Mouse (Mus musculus): Measurements from ENCODE around the gene Praf2.
"Not testable (repeated sequence)": the region's sequence is repeated elsewhere in the genome, so short reads cannot be mapped to it uniquely, and the experiment has no call there.

The Praf2 gene

GRCm38 (mm10) chrX:7728215-7728921, at the start of gene Praf2:
Gene Praf2 (plus strand): TSS chrX:7728439.
- DNase-seq (ENCODE audit: low read depth, low spot score), result peak; percentile 96

DNA sequence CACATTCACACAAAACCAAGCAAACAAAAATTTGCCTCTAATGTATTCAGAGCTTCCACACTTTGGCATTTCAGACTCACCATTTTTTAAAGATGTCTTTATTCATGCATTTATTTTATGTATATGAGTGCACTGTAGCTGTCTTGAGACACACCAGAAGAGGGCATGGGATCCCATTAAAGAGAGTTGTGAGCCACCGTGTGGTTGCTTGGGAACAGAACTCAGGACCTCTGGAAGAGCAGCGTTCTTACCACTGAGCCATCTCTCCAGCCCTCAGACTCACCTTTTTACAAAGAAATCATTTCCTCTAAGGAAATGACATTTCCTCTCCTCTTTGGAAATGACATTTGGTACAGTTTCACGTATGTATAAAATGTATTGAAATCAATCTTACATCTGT, 49.3 kb upstream of the Praf2 start:
- no peak for DNase-seq (ENCODE audit: low read depth, low spot score)

DNA sequence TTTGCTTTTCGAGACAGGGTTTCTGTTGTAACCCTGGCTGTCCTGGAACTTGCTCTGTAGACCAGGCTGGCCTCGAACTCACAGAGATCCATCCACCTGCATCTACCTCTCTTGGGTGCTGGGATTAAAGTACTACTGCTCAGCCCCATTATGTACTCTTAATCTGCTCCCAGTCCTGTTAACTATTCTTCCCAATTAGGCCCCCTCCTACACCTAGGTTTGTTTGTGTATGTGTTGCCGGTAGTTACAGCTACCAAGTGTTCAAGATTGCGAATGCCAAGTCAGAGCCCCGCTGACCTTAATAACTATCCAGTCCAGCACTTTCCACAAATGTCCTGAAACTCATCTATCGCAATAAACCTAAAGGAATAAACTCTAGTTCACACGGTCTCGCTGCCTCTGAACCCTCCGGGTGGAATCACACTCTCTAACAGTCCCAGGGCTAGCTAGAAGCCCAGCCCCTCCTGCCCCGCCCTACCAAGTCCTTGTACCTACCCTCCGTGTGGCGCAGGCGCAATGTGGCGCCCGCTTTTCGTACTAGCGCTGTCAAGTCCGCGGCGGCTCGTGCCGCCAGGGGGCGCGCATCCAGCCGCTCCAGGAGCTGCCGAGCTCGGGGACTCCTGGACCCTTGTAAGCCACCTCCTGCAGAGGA, 48.7 kb upstream of the Praf2 start:
- DNase-seq (ENCODE audit: low read depth, low spot score), result peak; percentile 97

DNA sequence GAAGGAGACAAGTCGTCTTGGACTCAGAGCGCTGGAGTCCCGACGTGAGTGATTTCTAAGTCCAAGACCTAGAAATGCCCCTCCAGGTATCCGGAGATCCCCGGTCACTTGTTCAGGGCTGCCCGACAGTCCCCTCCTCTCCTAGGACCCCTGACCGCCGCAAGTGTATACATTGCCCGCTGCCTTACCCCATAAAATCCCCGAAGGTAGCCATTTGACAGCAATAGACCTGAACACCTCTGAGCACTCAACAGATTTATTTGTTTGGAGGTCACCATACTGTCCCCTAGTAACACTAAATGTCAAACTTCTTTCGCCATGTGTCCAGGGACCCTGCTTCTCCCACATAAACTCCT, 48.2 kb upstream of the Praf2 start:
- DNase-seq (ENCODE audit: low read depth, low spot score), result no peak

GRCm38 (mm10) chrX:7680864-7681263, 47.4 kb upstream of the Praf2 start, which contains the start of gene Magix:
Gene Magix (minus strand): TSS chrX:7681251.
- DNase-seq (ENCODE audit: low read depth, low spot score), result no peak

DNA sequence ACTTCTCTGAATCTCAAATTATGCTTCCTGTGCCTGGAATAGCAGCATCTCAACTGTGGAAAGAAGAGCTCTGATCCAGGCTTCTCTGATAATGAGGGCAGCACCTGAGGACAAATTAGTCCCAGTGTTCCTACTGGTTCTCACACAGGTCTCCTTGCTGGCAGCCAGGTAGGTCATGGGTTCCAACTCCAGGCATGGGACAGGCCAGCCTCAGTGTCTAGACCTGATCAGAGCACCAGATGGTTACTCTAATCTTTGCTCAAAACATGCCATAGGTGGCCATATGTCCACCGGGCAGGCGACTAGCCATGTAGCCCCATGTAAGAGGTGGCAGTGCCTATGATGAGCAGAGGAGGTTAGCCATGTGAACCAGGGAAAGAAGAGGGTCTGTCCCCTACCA, 39.9 kb upstream of the Praf2 start:
- no peak for DNase-seq (ENCODE audit: low read depth, low spot score)

- no peak for DNase-seq (ENCODE audit: low read depth, low spot score)
Measured at GRCm38 (mm10) chrX:7690486-7690885, 37.8 kb upstream of the Praf2 start.

DNA sequence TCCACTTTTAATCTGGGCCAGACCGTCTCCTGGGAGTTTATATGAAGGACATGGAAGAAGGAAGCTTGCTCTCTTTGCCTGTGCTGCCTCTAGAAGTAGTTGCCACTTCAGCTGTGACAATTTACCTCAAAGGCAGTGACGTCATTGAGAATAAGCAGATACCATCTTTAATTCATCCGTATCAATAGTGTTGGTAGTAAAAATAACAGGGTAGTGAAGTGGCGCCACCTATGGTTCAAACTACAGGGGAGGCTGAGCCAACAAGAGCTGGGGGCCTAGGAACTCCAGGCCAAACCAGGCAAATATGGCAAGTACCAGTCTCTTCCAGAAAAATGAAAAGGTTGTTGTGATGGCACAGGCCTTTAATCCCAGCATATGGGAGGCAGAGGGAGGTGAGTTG, 35.4 kb upstream of the Praf2 start:
- DNase-seq (ENCODE audit: low read depth, low spot score), result peak; percentile 63

DNA sequence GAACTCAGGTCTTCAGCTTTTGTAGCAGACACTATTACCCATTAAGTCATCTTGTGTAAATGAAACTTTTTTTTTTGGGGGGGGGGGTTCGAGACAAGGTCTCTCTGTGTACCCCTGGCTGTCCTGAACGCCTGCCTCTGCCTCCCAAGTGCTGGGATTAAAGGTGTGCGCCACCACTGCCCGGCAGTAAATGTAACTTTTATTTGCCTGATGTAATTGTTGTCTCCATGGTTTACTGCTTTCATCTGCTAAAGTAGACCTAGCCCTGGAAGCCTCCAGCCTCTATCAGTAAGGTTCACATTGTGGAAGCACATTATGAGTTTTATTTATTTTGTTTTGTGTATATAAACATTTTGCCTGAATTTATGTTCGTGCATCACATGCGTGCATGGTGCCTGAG, 31.7 kb upstream of the Praf2 start:
- DNase-seq (ENCODE audit: low read depth, low spot score), result no peak

GRCm38 (mm10) chrX:7696954-7697381, 31.3 kb upstream of the Praf2 start, which contains the start of gene Gpkow:
Gene Gpkow (plus strand): TSS chrX:7697131.
- peak; percentile 94 for DNase-seq (ENCODE audit: low read depth, low spot score)

- not testable (repeated sequence) for DNase-seq (ENCODE audit: low read depth, low spot score)
Measured at GRCm38 (mm10) chrX:7713764-7714134, 14.5 kb upstream of the Praf2 start.

DNA sequence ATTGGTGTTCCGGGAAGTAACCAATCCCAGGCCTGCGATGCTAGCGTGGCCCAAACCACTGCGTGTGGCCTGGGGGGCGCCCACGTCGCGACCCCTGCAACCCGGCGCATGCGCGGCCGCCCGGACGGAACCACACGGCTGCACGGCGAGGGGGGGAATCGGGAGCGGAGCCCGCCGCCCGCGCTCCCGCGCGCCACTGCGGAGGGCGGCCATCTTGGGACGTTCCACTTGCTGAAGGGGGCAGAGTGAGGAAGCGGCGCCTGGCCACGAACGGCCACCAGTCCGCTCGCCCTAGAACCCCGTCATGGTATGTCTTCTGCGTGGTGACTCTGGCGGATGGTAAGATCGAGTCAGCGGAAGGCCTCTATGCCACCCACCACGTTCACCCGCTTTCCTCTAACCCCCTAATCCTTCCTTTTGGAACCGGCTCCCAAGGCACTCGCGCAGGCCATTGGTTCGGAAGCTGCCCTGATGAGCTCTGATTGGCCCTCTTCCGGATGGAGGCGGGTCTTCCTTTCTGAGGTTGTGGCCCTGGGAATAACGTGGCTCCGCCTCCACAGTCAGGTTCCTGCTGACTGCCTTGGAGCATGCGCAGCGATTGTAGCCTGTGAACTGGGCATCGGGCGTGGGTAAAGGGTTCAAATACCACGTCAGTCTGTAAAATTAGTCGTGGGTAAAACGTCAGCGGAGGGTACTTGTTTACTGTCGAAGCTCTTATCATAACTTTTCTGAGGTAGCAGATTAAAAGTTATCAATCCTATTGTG, 13.9 kb upstream of the Praf2 start, which contains the start of gene Wdr45:
TSS of gene Wdr45 (plus strand) at position 199 of the 765 bp plus-strand sequence.
- DNase-seq (ENCODE audit: low read depth, low spot score), result peak; percentile 96

- peak; percentile 51 for DNase-seq (ENCODE audit: low read depth, low spot score)
Measured at GRCm38 (mm10) chrX:7716058-7716457, 12.2 kb upstream of the Praf2 start.

- peak; percentile 86 for DNase-seq (ENCODE audit: low read depth, low spot score)
Measured at GRCm38 (mm10) chrX:7721514-7722281, 6.5 kb upstream of the Praf2 start, which contains the start of gene Gm45208. Gene Gm45208 (plus strand): TSS chrX:7722245.

GRCm38 (mm10) chrX:7722282-7722611, 6.0 kb upstream of the Praf2 start:
- DNase-seq (ENCODE audit: low read depth, low spot score), result no peak

DNA sequence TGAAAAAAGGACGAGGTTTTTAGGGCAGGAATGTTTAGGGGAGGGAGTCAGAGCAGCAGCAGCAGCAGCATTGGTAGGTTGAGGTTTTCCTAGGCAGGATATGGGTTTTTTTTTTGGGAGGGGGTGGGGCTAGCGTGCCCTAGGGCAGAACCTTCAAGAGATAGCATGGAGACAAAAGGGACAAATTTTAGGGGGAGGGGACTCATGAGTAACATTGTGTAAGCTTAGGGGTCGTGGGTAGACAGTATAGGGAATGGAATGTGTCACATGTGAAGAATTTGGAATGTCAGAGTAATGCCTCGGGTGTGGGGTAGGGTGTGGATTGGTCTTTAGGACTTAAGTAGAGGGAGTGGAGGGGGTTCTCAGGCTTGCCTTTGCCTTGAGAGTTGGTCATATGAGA, 5.5 kb upstream of the Praf2 start:
- DNase-seq (ENCODE audit: low read depth, low spot score), result peak; percentile 88

DNA sequence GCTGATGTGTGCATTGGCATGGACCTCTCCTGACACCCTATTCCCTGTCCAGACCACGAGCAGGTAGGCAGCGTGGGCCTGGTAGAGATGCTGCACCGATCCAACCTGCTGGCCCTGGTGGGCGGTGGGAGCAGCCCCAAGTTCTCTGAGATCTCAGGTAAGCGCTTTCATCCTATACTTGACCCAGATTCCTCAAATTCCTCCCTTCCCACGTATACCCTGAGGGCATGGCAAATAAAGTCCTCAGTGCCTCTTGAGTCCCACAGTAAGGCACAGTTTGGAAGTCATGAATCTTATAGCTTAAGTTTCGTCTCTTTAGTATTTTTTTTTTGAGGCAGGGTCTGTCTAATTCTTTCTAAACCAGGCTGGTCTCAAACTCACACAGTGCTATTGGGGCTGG, 4.1 kb upstream of the Praf2 start:
- DNase-seq (ENCODE audit: low read depth, low spot score), result no peak

- DNase-seq (ENCODE audit: low read depth, low spot score), result peak; percentile 82
Measured at GRCm38 (mm10) chrX:7725841-7726240, 2.4 kb upstream of the Praf2 start.

- DNase-seq (ENCODE audit: low read depth, low spot score), result no peak
Measured at GRCm38 (mm10) chrX:7727176-7727575, 1.1 kb upstream of the Praf2 start.

- DNase-seq (ENCODE audit: low read depth, low spot score), result no peak
Measured at GRCm38 (mm10) chrX:7728922-7729265, 655 bp downstream of the Praf2 start.

DNA sequence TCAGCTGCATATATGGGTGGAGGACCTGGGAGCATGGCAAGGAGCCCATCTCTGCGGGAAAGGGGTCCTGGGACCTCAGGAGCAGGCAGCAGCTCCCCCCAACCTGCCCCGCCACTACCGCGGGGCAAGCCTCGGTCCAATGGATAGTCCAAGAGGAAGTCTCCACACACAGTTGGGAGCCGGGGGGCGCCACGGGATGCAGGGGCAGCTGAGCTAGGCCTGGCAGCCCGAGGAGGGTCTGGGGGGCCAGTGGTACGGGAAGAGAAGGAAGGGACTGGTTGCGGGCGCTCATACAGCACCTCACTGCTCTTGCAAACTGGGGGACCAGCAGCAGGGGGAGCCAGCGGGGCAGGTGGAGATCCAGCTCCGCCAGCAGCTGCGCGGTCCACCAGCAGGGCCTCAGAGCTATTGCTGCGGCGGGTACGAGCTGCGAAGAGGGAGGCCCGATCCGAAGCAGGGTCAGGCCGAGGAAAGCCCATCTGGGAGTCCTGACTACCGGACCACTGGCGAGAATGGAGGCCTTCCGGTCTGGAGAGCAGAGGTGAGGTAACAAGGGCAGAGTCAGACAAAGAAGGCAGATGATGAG, 5.4 kb downstream of the Praf2 start:
- DNase-seq (ENCODE audit: low read depth, low spot score), result peak; percentile 79
